In genomic region chr7:19300501-19301421, GRCm38 (mm10) we compare ENCODE assay signal across 8 mouse cellular contexts. TPM values are rescaled to one million over a fixed set of nuclear protein-coding genes. Genes with fewer than 3 reads are reported as not detected.
DNase-seq lines count a peak whose midpoint lies in the region; ATAC-seq and TF ChIP-seq lines count a peak whose summit lies in the region.

No protein-coding gene starts in this region.

- H3K4me2 ChIP-seq in intestine, embryonic 14.5 days (ENCODE audit: low read length) = peak overlapping the region; percentile 49
- H3K4me2 ChIP-seq in midbrain, embryonic 11.5 days = peak overlapping the region; percentile 34

- under 1% methylated on average over 29 of the region's 29 CpGs for WGBS in intestine, embryonic 14.5 days
- whole genome bisulfite sequencing in limb, embryonic 10.5 days = under 1% methylated on average over 29 of the region's 29 CpGs
- under 1% methylated on average over 29 of the region's 29 CpGs for WGBS in midbrain, embryonic 11.5 days

- intact Hi-C loops in gastrocnemius, postnatal 14 days (cut with DNase I; ENCODE audit: low total_unique reads) = loop anchor here (2.0 kb wide), 1 partner anchor 42 kb away; no protein-coding TSS in a partner anchor

- no peaks in the 10 kb centered on the region; the same call in 1 of the 2 replicates for H3K4me1 ChIP-seq in cortical plate, adult 2 months (ENCODE audit: control insufficient read depth, insufficient read depth, low read length)
- peaks cover 12% of the 10 kb centered on the region for H3K4me1 ChIP-seq in intestine, embryonic 14.5 days (replicated peaks; ENCODE audit: control insufficient read depth, insufficient read depth, low read length)
- peaks cover 32% of the 10 kb centered on the region for H3K4me1 ChIP-seq in limb, embryonic 10.5 days
- H3K4me1 ChIP-seq in midbrain, embryonic 11.5 days (ENCODE audit: control insufficient read depth, insufficient read depth, low read length) = peaks cover 12% of the 10 kb centered on the region

- no peak for TF ChIP-seq POLR2A in cortical plate, adult 2 months (IDR thresholded peaks at IDR 0.05; ENCODE audit: extremely low read depth, insufficient read depth, low read length)

- peaks cover 44% of the 10 kb centered on the region for H3K27me3 ChIP-seq in intestine, embryonic 14.5 days (replicated peaks; ENCODE audit: control insufficient read depth, insufficient read depth, low read length)
- H3K27me3 ChIP-seq in limb, embryonic 10.5 days (ENCODE audit: low read depth, poor library complexity, severe bottlenecking) = peaks cover 46% of the 10 kb centered on the region
- H3K27me3 ChIP-seq in midbrain, embryonic 11.5 days (ENCODE audit: control insufficient read depth, insufficient read depth, low read length) = peaks cover 40% of the 10 kb centered on the region

- peak overlapping the region; percentile 58 for H3K9ac ChIP-seq in intestine, embryonic 14.5 days (ENCODE audit: low read length)
- H3K9ac ChIP-seq in midbrain, embryonic 11.5 days (ENCODE audit: low read length) = 0 out of 2 replicates have a peak overlapping the region, but pooled peaks have one; percentile 0

- H3K9me3 ChIP-seq in intestine, embryonic 14.5 days (ENCODE audit: control insufficient read depth, low read length) = no peaks in the 10 kb centered on the region
- H3K9me3 ChIP-seq in limb, embryonic 10.5 days (replicated peaks) = no peaks in the 10 kb centered on the region
- no peaks in the 10 kb centered on the region for H3K9me3 ChIP-seq in midbrain, embryonic 11.5 days (ENCODE audit: control insufficient read depth, low read length)

- peak; percentile 75 to 86 for DNase-seq in left cerebral cortex, adult 18-20 months (ENCODE audit: low spot score in 2 of 2)
- no peak for DNase-seq in left cerebral cortex, adult 11 months (ENCODE audit: low spot score)
- DNase-seq in gastrocnemius, postnatal 14 days = peak; percentile 76
- peak; percentile 89 for DNase-seq in intestine, embryonic 14.5 days (ENCODE audit: low spot score)
- peak; percentile 82 for DNase-seq in limb, embryonic 10.5 days (ENCODE audit: low spot score)
- DNase-seq in midbrain, embryonic 11.5 days (ENCODE audit: low spot score, missing footprints) = peak; percentile 98
- peak; percentile 88 for DNase-seq in right cerebral cortex, postnatal 4 days

- peak overlapping the region; percentile 43 for H3K4me3 ChIP-seq in cortical plate, adult 2 months (ENCODE audit: insufficient read depth, low read length)
- peak overlapping the region; percentile 46 for H3K4me3 ChIP-seq in intestine, embryonic 14.5 days (ENCODE audit: low read depth, low read length)
- H3K4me3 ChIP-seq in limb, embryonic 10.5 days = peak overlapping the region; percentile 51
- peak overlapping the region; percentile 32 for H3K4me3 ChIP-seq in midbrain, embryonic 11.5 days (ENCODE audit: low read depth, low read length)

- H3K36me3 ChIP-seq in intestine, embryonic 14.5 days (ENCODE audit: control insufficient read depth, insufficient read depth, low read length) = no peaks in the 10 kb centered on the region
- no peaks in the 10 kb centered on the region for H3K36me3 ChIP-seq in limb, embryonic 10.5 days
- H3K36me3 ChIP-seq in midbrain, embryonic 11.5 days (ENCODE audit: control insufficient read depth, insufficient read depth, low read length) = no peaks in the 10 kb centered on the region; the same call in 1 of the 2 replicates

- ATAC-seq in intestine, embryonic 14.5 days (replicated peaks; ENCODE audit: low FRiP score, low TSS enrichment, low read depth) = peak; percentile 80
- ATAC-seq in midbrain, embryonic 11.5 days (ENCODE audit: low FRiP score) = peak; percentile 79

- no peak overlapping the region for H3K27ac ChIP-seq in cortical plate, adult 2 months (ENCODE audit: insufficient read depth, low read length)
- no peak overlapping the region for H3K27ac ChIP-seq in intestine, embryonic 14.5 days (ENCODE audit: low read depth)
- H3K27ac ChIP-seq in limb, embryonic 10.5 days = peak overlapping the region; percentile 61; the same call in 1 of the 2 replicates
- H3K27ac ChIP-seq in midbrain, embryonic 11.5 days (ENCODE audit: low read depth, low read length) = no peak overlapping the region

- peak; percentile 95 for TF ChIP-seq CTCF in cortical plate, adult 2 months (IDR thresholded peaks at IDR 0.05; ENCODE audit: extremely low read depth, insufficient read depth, low read length)

RNA-seq across cellular contexts. Expression of gene Fosb, which starts 9.1 kb away (rescaled TPM):
- 10 to 100 TPM; 20.9 to 54.7 TPM for total RNA-seq in left cerebral cortex, adult 18-20 months (2021)
- polyA plus RNA-seq in cortical plate, adult 2 months (2012; rRNA removed) = 5.1 and 7.1 TPM in 2 replicates
- under 1 TPM; 0.69 to 0.90 TPM for total RNA-seq in gastrocnemius, postnatal 14 days (2021)
- 0.08 and 0.49 TPM in 2 replicates for polyA plus RNA-seq in intestine, embryonic 14.5 days (2014; fragmentation: Nextera tagmentation; extraction: Ambion mirVana)
- 0.04 and 0.11 TPM in 2 replicates for polyA plus RNA-seq in limb, embryonic 10.5 days (2016; fragmentation: Nextera tagmentation; extraction: Ambion mirVana)
- 0.04 TPM in 1 of 2 replicates, not detected in the other for polyA plus RNA-seq in midbrain, embryonic 11.5 days (2014; fragmentation: Nextera tagmentation; extraction: Ambion mirVana)

RNA-seq across cellular contexts. Expression of gene Rtn2, which starts 18.3 kb away (rescaled TPM):
- 100 to 1,000 TPM; 128 to 129 TPM for total RNA-seq in left cerebral cortex, adult 18-20 months (2021)
- polyA plus RNA-seq in cortical plate, adult 2 months (2012; rRNA removed) = 140 TPM in 2 replicates
- total RNA-seq in gastrocnemius, postnatal 14 days (2021) = 100 to 1,000 TPM; 800 to 833 TPM
- 12.2 and 14.3 TPM in 2 replicates for polyA plus RNA-seq in intestine, embryonic 14.5 days (2014; fragmentation: Nextera tagmentation; extraction: Ambion mirVana)
- 5.5 and 5.6 TPM in 2 replicates for polyA plus RNA-seq in limb, embryonic 10.5 days (2016; fragmentation: Nextera tagmentation; extraction: Ambion mirVana)
- 48.5 and 53.2 TPM in 2 replicates for polyA plus RNA-seq in midbrain, embryonic 11.5 days (2014; fragmentation: Nextera tagmentation; extraction: Ambion mirVana)

RNA-seq across cellular contexts. Expression of gene Ppm1n, which starts 20.9 kb away (rescaled TPM):
- not detected for total RNA-seq in left cerebral cortex, adult 18-20 months (2021)
- 0.21 and 0.23 TPM in 2 replicates for polyA plus RNA-seq in cortical plate, adult 2 months (2012; rRNA removed)
- total RNA-seq in gastrocnemius, postnatal 14 days (2021) = not detected
- polyA plus RNA-seq in intestine, embryonic 14.5 days (2014; fragmentation: Nextera tagmentation; extraction: Ambion mirVana) = 0.14 and 0.31 TPM in 2 replicates
- 0.16 and 0.39 TPM in 2 replicates for polyA plus RNA-seq in limb, embryonic 10.5 days (2016; fragmentation: Nextera tagmentation; extraction: Ambion mirVana)
- polyA plus RNA-seq in midbrain, embryonic 11.5 days (2014; fragmentation: Nextera tagmentation; extraction: Ambion mirVana) = 0.18 and 0.50 TPM in 2 replicates

RNA-seq across cellular contexts. Expression of gene Vasp, which starts 29.1 kb away (rescaled TPM):
- total RNA-seq in left cerebral cortex, adult 18-20 months (2021) = 10 to 100 TPM; 13.6 to 15.1 TPM
- polyA plus RNA-seq in cortical plate, adult 2 months (2012; rRNA removed) = 15.3 and 16.5 TPM in 2 replicates
- total RNA-seq in gastrocnemius, postnatal 14 days (2021) = 10 to 100 TPM; 31.0 to 35.1 TPM
- polyA plus RNA-seq in intestine, embryonic 14.5 days (2014; fragmentation: Nextera tagmentation; extraction: Ambion mirVana) = 78.5 and 79.2 TPM in 2 replicates
- 68.1 and 75.7 TPM in 2 replicates for polyA plus RNA-seq in limb, embryonic 10.5 days (2016; fragmentation: Nextera tagmentation; extraction: Ambion mirVana)
- polyA plus RNA-seq in midbrain, embryonic 11.5 days (2014; fragmentation: Nextera tagmentation; extraction: Ambion mirVana) = 46.0 and 46.9 TPM in 2 replicates

RNA-seq across cellular contexts. Expression of gene Ercc1, which starts 43.8 kb away (rescaled TPM):
- 10 to 100 TPM; 39.1 to 45.2 TPM for total RNA-seq in left cerebral cortex, adult 18-20 months (2021)
- polyA plus RNA-seq in cortical plate, adult 2 months (2012; rRNA removed) = 53.8 and 59.1 TPM in 2 replicates
- total RNA-seq in gastrocnemius, postnatal 14 days (2021) = 10 to 100 TPM; 26.7 to 28.7 TPM
- 71.8 and 82.9 TPM in 2 replicates for polyA plus RNA-seq in intestine, embryonic 14.5 days (2014; fragmentation: Nextera tagmentation; extraction: Ambion mirVana)
- 97.8 and 101 TPM in 2 replicates for polyA plus RNA-seq in limb, embryonic 10.5 days (2016; fragmentation: Nextera tagmentation; extraction: Ambion mirVana)
- 111 and 118 TPM in 2 replicates for polyA plus RNA-seq in midbrain, embryonic 11.5 days (2014; fragmentation: Nextera tagmentation; extraction: Ambion mirVana)
